Mouse (Mus musculus) ES-Bruce4 (cell line): Measurements from ENCODE around the gene Fam107b. TPM values are rescaled to one million over a fixed set of nuclear protein-coding genes. Genes with fewer than 3 reads are reported as not detected.

Experiments used
- H3K27ac ChIP-seq: 2 replicates; pipeline ENCODE4 v1.5.1; 2012; ENCODE audit warnings: low read length, inconsistent platforms; ENCODE audit not compliant: insufficient read depth
- H3K27me3 ChIP-seq: 2 replicates; pipeline ENCODE4 v1.6.1; 2012; ENCODE audit warnings: mild to moderate bottlenecking, low read length, inconsistent platforms; ENCODE audit not compliant: control insufficient read depth, poor library complexity, insufficient read depth, severe bottlenecking
- H3K36me3 ChIP-seq: 2 replicates; pipeline ENCODE4 v1.6.1; 2012; ENCODE audit warnings: inconsistent platforms, mild to moderate bottlenecking, low read length, moderate library complexity; ENCODE audit not compliant: control insufficient read depth, poor library complexity, insufficient read depth, severe bottlenecking
- H3K4me1 ChIP-seq: one replicate; pipeline ENCODE4 v1.8.1; 2011; ENCODE audit warnings: low read length; ENCODE audit not compliant: control insufficient read depth, insufficient read depth
- H3K4me3 ChIP-seq: 2 replicates; pipeline ENCODE4 v1.5.1; 2011; ENCODE audit warnings: low read depth, mild to moderate bottlenecking, low read length
- H3K9ac ChIP-seq: 2 replicates; pipeline ENCODE4 v1.6.1; 2012; ENCODE audit warnings: low read depth, mild to moderate bottlenecking, inconsistent platforms; ENCODE audit not compliant: poor library complexity, severe bottlenecking
- H3K9me3 ChIP-seq: replicated peaks from 2 replicates; pipeline ENCODE4 v1.6.1; 2012; ENCODE audit warnings: mild to moderate bottlenecking, low read length, inconsistent platforms; ENCODE audit not compliant: control insufficient read depth, poor library complexity, insufficient read depth, severe bottlenecking
- CTCF ChIP-seq: IDR thresholded peaks from one replicate; pipeline ENCODE4 v1.8.1; 2011; ENCODE audit warnings: low read depth, low read length
- EP300 ChIP-seq: IDR thresholded peaks from 2 replicates; pipeline ENCODE4 v1.6.1; 2011; ENCODE audit warnings: low read depth, low read length; ENCODE audit not compliant: insufficient read depth
- POLR2A ChIP-seq: IDR thresholded peaks from one replicate; pipeline ENCODE4 v1.8.1; 2011; ENCODE audit warnings: low read length; ENCODE audit not compliant: insufficient read depth
- polyA plus RNA-seq: library from polyadenylated mRNA; stranded (reverse); fragments of >200 nt; gene quantifications from 2 replicates; pipeline ENCODE4 v1.2.4, GENCODE M21; 2011; ENCODE audit warnings: low read depth; ENCODE audit not compliant: missing spikeins, insufficient read depth, insufficient read length

Gene Fam107b
- polyA plus RNA-seq, 1 experiment: 54.4 TPM

- TF ChIP-seq CTCF: no peak
- Histone ChIP-seq H3K4me1 (no peaks in the 10 kb centered on the region), H3K27me3 (no peaks in the 10 kb centered on the region; the same call in 1 of the 2 replicates), H3K9me3 (no peaks in the 10 kb centered on the region), H3K4me3 (no peak overlapping the region), H3K9ac (no peak overlapping the region), H3K27ac (no peak overlapping the region), H3K36me3 (no peaks in the 10 kb centered on the region)
Observed at GRCm38 (mm10) chr2:3708621-3709020, 138.3 kb downstream of the Fam107b start.

GRCm38 (mm10) chr2:3709882-3710281 is 139.6 kb downstream of the Fam107b start:
- no peak overlapping the region for H3K9ac ChIP-seq
- no peaks in the 10 kb centered on the region for H3K9me3 ChIP-seq
- no peaks in the 10 kb centered on the region for H3K36me3 ChIP-seq
- TF ChIP-seq EP300: no peak
- no peak for TF ChIP-seq CTCF
- no peak for TF ChIP-seq POLR2A
- H3K27me3 ChIP-seq: no peaks in the 10 kb centered on the region; the same call in 1 of the 2 replicates
- H3K4me1 ChIP-seq: no peaks in the 10 kb centered on the region
- H3K27ac ChIP-seq: no peak overlapping the region
- H3K4me3 ChIP-seq: no peak overlapping the region

GRCm38 (mm10) chr2:3710521-3710920 is 140.2 kb downstream of the Fam107b start:
- Histone ChIP-seq H3K4me1 (no peaks in the 10 kb centered on the region), H3K4me3 (no peak overlapping the region), H3K27ac (no peak overlapping the region), H3K27me3 (no peaks in the 10 kb centered on the region; the same call in 1 of the 2 replicates), H3K36me3 (no peaks in the 10 kb centered on the region), H3K9ac (no peak overlapping the region), H3K9me3 (no peaks in the 10 kb centered on the region)
- TF ChIP-seq EP300: no peak
- no peak for TF ChIP-seq POLR2A
- no peak for TF ChIP-seq CTCF

- no peak for TF ChIP-seq CTCF
- no peak for TF ChIP-seq POLR2A
- no peak for TF ChIP-seq EP300
- no peak overlapping the region for H3K27ac ChIP-seq
- no peaks in the 10 kb centered on the region for H3K4me1 ChIP-seq
- no peak overlapping the region for H3K4me3 ChIP-seq
- no peaks in the 10 kb centered on the region for H3K9me3 ChIP-seq
- H3K27me3 ChIP-seq: no peaks in the 10 kb centered on the region; the same call in 1 of the 2 replicates
- H3K36me3 ChIP-seq: no peaks in the 10 kb centered on the region
- H3K9ac ChIP-seq: no peak overlapping the region
Observed at GRCm38 (mm10) chr2:3712369-3713042, 142.2 kb downstream of the Fam107b start.

GRCm38 (mm10) chr2:3713212-3713681 is 143.0 kb downstream of the Fam107b start:
- H3K9me3 ChIP-seq: no peaks in the 10 kb centered on the region
- peak overlapping the region; percentile 71 for H3K4me3 ChIP-seq
- no peaks in the 10 kb centered on the region for H3K4me1 ChIP-seq
- no peaks in the 10 kb centered on the region for H3K36me3 ChIP-seq
- no peaks in the 10 kb centered on the region; the same call in 1 of the 2 replicates for H3K27me3 ChIP-seq
- H3K27ac ChIP-seq: no peak overlapping the region
- peak overlapping the region; percentile 82 for H3K9ac ChIP-seq
- TF ChIP-seq POLR2A (peak; percentile 65), EP300 (no peak)

GRCm38 (mm10) chr2:3713682-3714361 is 143.5 kb downstream of the Fam107b start:
- Histone ChIP-seq H3K27ac (no peak overlapping the region), H3K9me3 (no peaks in the 10 kb centered on the region)
- TF ChIP-seq EP300: no peak
- TF ChIP-seq CTCF: no peak
- TF ChIP-seq POLR2A: no peak

More at GRCm38 (mm10) chr2:3713682-3714361, 143.5 kb downstream of the Fam107b start:
- H3K36me3 ChIP-seq: no peaks in the 10 kb centered on the region
- peak overlapping the region; percentile 71 for H3K4me3 ChIP-seq
- no peaks in the 10 kb centered on the region; the same call in 1 of the 2 replicates for H3K27me3 ChIP-seq
- H3K9ac ChIP-seq: peak overlapping the region; percentile 82
- no peaks in the 10 kb centered on the region for H3K4me1 ChIP-seq
